Mouse (Mus musculus) hindbrain, embryonic 11.5 days (tissue): ENCODE measurements around the gene Rnf185. TPM values are rescaled to one million over a fixed set of nuclear protein-coding genes. Genes with fewer than 3 reads are reported as not detected.

Experiments
- ATAC-seq: fragments of 200-750 bp; cut with Nextera tagmentation; 2 replicates; pipeline ENCODE4 v1.8.0; 2017; ENCODE audit warnings: mild to moderate bottlenecking, moderate TSS enrichment, moderate library complexity; ENCODE audit not compliant: low FRiP score
- DNase-seq: peaks from one replicate; pipeline ENCODE4 v3.0.0-alpha.2; 2015; ENCODE audit warnings: low spot score
- H3K27ac ChIP-seq: fragments of 300-500 bp; sonication (generic); 2 replicates; pipeline ENCODE4 v1.5.1; 2014; ENCODE audit warnings: mild to moderate bottlenecking, low read depth, low read length
- H3K27me3 ChIP-seq: fragments of 300-500 bp; sonication (generic); 2 replicates; pipeline ENCODE4 v1.6.1; 2014; ENCODE audit warnings: mild to moderate bottlenecking, low read length, moderate library complexity, mixed read lengths; ENCODE audit not compliant: control insufficient read depth, insufficient read depth
- H3K36me3 ChIP-seq: fragments of 300-500 bp; sonication (generic); 2 replicates; pipeline ENCODE4 v1.6.1; 2014; ENCODE audit warnings: mild to moderate bottlenecking, low read length, moderate library complexity, mixed read lengths; ENCODE audit not compliant: control insufficient read depth, insufficient read depth
- H3K4me1 ChIP-seq: fragments of 300-500 bp; sonication (generic); replicated peaks from 2 replicates; pipeline ENCODE4 v1.6.1; 2014; ENCODE audit warnings: low read length, mixed read lengths; ENCODE audit not compliant: control insufficient read depth, insufficient read depth
- H3K4me2 ChIP-seq: fragments of 300-500 bp; sonication (generic); replicated peaks from 2 replicates; pipeline ENCODE4 v1.6.1; 2014; ENCODE audit warnings: mild to moderate bottlenecking, low read depth, low read length
- H3K4me3 ChIP-seq: fragments of 300-500 bp; sonication (generic); 2 replicates; pipeline ENCODE4 v1.5.1; 2014; ENCODE audit warnings: low read depth, low read length
- H3K9ac ChIP-seq: fragments of 300-500 bp; sonication (generic); 2 replicates; pipeline ENCODE4 v1.6.1; 2014; ENCODE audit warnings: low read depth, low read length
- H3K9me3 ChIP-seq: fragments of 300-500 bp; sonication (generic); 2 replicates; pipeline ENCODE4 v1.6.1; 2016; ENCODE audit warnings: low read length; ENCODE audit not compliant: control insufficient read depth
- WGBS: fragments of 180-500 bp; shearing (Covaris S2); extraction: QIAGEN DNeasy Blood & Tissue Kit; methylation state at CpG from one replicate; pipeline ENCODE4 v1.1.7; 2014; 5-methylcytosine and 5-hydroxymethylcytosine counted together
- polyA plus RNA-seq: library from polyadenylated mRNA; unstranded; fragments of >200 nt; fragmentation: Nextera tagmentation; extraction: Ambion mirVana; gene quantifications from 2 replicates; pipeline ENCODE4 v1.2.1, GENCODE M21; 2014

Rnf185 gene
- polyA plus RNA-seq, 1 experiment from 2014 or later: 51.4 TPM

GRCm38 (mm10) chr11:3379427-3379826 is 72.7 kb downstream of the Rnf185 start:
- Histone ChIP-seq H3K9ac (no peak overlapping the region), H3K9me3 (no peaks in the 10 kb centered on the region), H3K4me3 (no peak overlapping the region), H3K27ac (no peak overlapping the region), H3K4me2 (no peak overlapping the region), H3K27me3 (no peaks in the 10 kb centered on the region), H3K36me3 (no peaks in the 10 kb centered on the region), H3K4me1 (no peaks in the 10 kb centered on the region)
- WGBS: 91% methylated on average over 4 of the region's 4 CpGs
- DNase-seq: no peak
- ATAC-seq: no peak

GRCm38 (mm10) chr11:3374741-3375140 is 77.4 kb downstream of the Rnf185 start:
- Histone ChIP-seq H3K27ac (no peak overlapping the region), H3K36me3 (no peaks in the 10 kb centered on the region), H3K4me1 (peaks cover 4% of the 10 kb centered on the region; the same call in 1 of the 2 replicates), H3K9ac (no peak overlapping the region), H3K27me3 (no peaks in the 10 kb centered on the region), H3K9me3 (no peaks in the 10 kb centered on the region), H3K4me2 (no peak overlapping the region), H3K4me3 (no peak overlapping the region)
- ATAC-seq (no peak), DNase-seq (no peak)
- WGBS: 68% methylated on average over 12 of the region's 12 CpGs

GRCm38 (mm10) chr11:3374293-3374645 is 77.9 kb downstream of the Rnf185 start:
- no peak overlapping the region for H3K9ac ChIP-seq
- no peaks in the 10 kb centered on the region for H3K36me3 ChIP-seq
- WGBS: 24% methylated on average over 7 of the region's 7 CpGs
- ATAC-seq (no peak), DNase-seq (peak; percentile 23)
- no peak overlapping the region for H3K4me3 ChIP-seq
- no peaks in the 10 kb centered on the region for H3K27me3 ChIP-seq
- peaks cover 4% of the 10 kb centered on the region; the same call in 1 of the 2 replicates for H3K4me1 ChIP-seq
- no peak overlapping the region for H3K27ac ChIP-seq
- H3K4me2 ChIP-seq: no peak overlapping the region
- no peaks in the 10 kb centered on the region for H3K9me3 ChIP-seq

GRCm38 (mm10) chr11:3373591-3374292 is 78.4 kb downstream of the Rnf185 start:
- no peak for ATAC-seq
- peaks cover 4% of the 10 kb centered on the region; the same call in 1 of the 2 replicates for H3K4me1 ChIP-seq
- H3K9ac ChIP-seq: no peak overlapping the region

GRCm38 (mm10) chr11:3371599-3372295 is 80.4 kb downstream of the Rnf185 start:
- WGBS: 19% methylated on average over 7 of the region's 7 CpGs

More at GRCm38 (mm10) chr11:3373591-3374292, 78.4 kb downstream of the Rnf185 start:
- Histone ChIP-seq H3K27me3 (no peaks in the 10 kb centered on the region), H3K4me2 (no peak overlapping the region), H3K27ac (no peak overlapping the region), H3K36me3 (no peaks in the 10 kb centered on the region), H3K4me3 (no peak overlapping the region), H3K9me3 (no peaks in the 10 kb centered on the region)
- peak; percentile 17 for DNase-seq
- WGBS: 54% methylated on average over 7 of the region's 7 CpGs

GRCm38 (mm10) chr11:3370928-3371598 is 81.1 kb downstream of the Rnf185 start:
- peak overlapping the region; percentile 83 for H3K27ac ChIP-seq
- WGBS: 2% methylated on average over 27 of the region's 27 CpGs
- ATAC-seq (peak; percentile 96), DNase-seq (peak; percentile 88)
- peak overlapping the region; percentile 72 for H3K4me2 ChIP-seq
- no peaks in the 10 kb centered on the region for H3K9me3 ChIP-seq
- H3K36me3 ChIP-seq: no peaks in the 10 kb centered on the region
- H3K27me3 ChIP-seq: no peaks in the 10 kb centered on the region
- peaks cover 4% of the 10 kb centered on the region; the same call in 1 of the 2 replicates for H3K4me1 ChIP-seq
- H3K4me3 ChIP-seq: peak overlapping the region; percentile 55
- peak overlapping the region; percentile 74 for H3K9ac ChIP-seq

More at GRCm38 (mm10) chr11:3371599-3372295, 80.4 kb downstream of the Rnf185 start:
- Histone ChIP-seq H3K4me1 (peaks cover 4% of the 10 kb centered on the region; the same call in 1 of the 2 replicates), H3K27ac (peak overlapping the region; percentile 79), H3K36me3 (no peaks in the 10 kb centered on the region), H3K9ac (peak overlapping the region; percentile 62; the same call in 1 of the 2 replicates), H3K4me2 (peak overlapping the region; percentile 72), H3K9me3 (no peaks in the 10 kb centered on the region), H3K4me3 (peak overlapping the region; percentile 55), H3K27me3 (no peaks in the 10 kb centered on the region)
- ATAC-seq: peak; percentile 73
- no peak for DNase-seq

- Histone ChIP-seq H3K36me3 (no peaks in the 10 kb centered on the region), H3K4me2 (peak overlapping the region; percentile 72), H3K9ac (peak overlapping the region; percentile 43), H3K27me3 (no peaks in the 10 kb centered on the region), H3K9me3 (no peaks in the 10 kb centered on the region), H3K4me1 (peaks cover 4% of the 10 kb centered on the region; the same call in 1 of the 2 replicates), H3K27ac (no peak overlapping the region), H3K4me3 (peak overlapping the region; percentile 55)
- WGBS: 79% methylated on average over 2 of the region's 2 CpGs
- ATAC-seq (no peak), DNase-seq (no peak)
Observed at GRCm38 (mm10) chr11:3370162-3370561, 82.0 kb downstream of the Rnf185 start.

- Histone ChIP-seq H3K4me2 (peak overlapping the region; percentile 72), H3K9ac (no peak overlapping the region), H3K4me3 (0 out of 2 replicates have a peak overlapping the region, but pooled peaks have one; percentile 6), H3K9me3 (no peaks in the 10 kb centered on the region), H3K27me3 (no peaks in the 10 kb centered on the region), H3K4me1 (peaks cover 4% of the 10 kb centered on the region; the same call in 1 of the 2 replicates), H3K36me3 (no peaks in the 10 kb centered on the region), H3K27ac (no peak overlapping the region)
- WGBS: 78% methylated on average over 5 of the region's 5 CpGs
- DNase-seq: no peak
- ATAC-seq: no peak
Observed at GRCm38 (mm10) chr11:3369449-3369848, 82.7 kb downstream of the Rnf185 start.
